Mouse (Mus musculus) liver, adult (tissue): ENCODE results near the gene Mbd3.

Source experiments
- GATA4 ChIP-seq: IDR thresholded peaks from 2 replicates; pipeline ENCODE4 v1.6.1; 2014; ENCODE audit warnings: mild to moderate bottlenecking, low read length; ENCODE audit not compliant: insufficient replicate concordance

Mbd3 gene

DNA sequence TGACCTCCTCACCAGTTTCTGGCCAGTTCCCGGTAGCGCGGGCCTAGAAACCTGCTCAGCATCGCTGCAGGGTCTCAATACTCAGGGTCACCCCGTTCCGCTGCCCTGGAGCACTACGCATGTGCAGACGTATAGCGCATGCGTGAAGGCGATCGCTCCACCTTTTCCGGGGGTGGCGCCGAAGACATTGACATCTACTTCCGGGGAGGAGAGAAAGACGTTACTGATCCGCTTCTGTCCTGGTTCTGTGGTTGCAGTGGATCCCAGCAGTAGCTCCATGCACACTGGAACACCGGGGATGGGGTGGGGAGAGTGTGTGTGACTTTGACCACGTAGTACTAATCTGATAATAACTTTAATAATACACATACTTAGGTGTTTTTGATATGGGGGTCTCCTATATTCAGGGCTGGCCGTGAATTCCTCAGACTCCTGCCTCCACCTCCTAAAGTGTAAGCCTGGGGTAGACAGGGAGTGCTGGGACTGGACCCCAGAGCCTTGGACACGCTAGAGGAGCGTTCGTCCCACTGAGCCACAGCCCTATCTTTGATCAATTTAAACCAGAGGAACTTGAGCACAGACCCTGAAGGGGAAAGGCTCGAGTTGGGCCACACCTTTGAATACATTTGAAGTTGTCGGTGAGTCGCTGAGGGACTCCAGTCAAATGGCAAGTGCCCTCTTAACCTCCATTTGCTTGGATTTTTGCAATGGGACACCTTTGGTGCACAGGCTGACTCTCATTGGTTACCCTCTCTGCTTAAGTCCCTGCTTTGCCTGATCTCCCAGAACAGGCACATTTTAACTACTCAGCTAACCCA is 7.5 kb upstream of the Mbd3 start, which contains the start of gene Uqcr11:
TSS of gene Uqcr11 (minus strand) at position 147 of the 818 bp plus-strand sequence.
- no peak for TF ChIP-seq GATA4

DNA sequence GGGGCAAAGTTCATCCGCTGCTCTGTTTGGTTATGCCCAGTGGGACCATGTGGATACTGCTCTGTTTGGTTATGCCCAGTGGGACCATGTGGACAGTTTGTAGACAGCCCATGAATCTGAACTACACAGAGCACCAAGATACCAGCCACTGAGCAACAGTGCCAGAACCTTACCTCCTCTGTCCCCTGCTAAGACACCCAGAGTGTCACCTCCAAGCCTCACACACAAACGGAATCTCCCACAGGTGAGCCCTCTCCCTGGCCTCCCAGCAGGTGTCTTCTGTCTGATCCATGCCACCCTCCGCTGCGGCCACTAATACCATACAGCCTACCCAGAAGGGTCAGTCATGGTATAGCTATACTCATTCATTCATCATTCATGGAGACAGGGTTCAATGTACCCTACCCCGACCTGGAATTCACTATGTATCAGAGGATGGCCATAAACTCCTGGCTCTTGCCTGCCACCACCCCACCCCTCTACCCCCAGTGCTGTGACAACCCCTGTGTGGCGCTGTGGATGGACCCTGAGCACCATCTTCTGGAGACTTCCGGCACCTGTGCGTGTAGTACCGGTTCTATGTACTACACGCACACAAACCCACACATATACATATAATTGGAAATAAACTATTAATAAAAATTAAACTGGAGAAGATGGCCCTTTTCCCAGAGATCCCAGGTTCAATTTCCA is 6.3 kb upstream of the Mbd3 start:
- TF ChIP-seq GATA4 = no peak

- no peak for TF ChIP-seq GATA4
Observed at GRCm38 (mm10) chr10:80403044-80403692, 3.8 kb upstream of the Mbd3 start.

- no peak for TF ChIP-seq GATA4
Observed at GRCm38 (mm10) chr10:80400704-80401161, 1.4 kb upstream of the Mbd3 start.

DNA sequence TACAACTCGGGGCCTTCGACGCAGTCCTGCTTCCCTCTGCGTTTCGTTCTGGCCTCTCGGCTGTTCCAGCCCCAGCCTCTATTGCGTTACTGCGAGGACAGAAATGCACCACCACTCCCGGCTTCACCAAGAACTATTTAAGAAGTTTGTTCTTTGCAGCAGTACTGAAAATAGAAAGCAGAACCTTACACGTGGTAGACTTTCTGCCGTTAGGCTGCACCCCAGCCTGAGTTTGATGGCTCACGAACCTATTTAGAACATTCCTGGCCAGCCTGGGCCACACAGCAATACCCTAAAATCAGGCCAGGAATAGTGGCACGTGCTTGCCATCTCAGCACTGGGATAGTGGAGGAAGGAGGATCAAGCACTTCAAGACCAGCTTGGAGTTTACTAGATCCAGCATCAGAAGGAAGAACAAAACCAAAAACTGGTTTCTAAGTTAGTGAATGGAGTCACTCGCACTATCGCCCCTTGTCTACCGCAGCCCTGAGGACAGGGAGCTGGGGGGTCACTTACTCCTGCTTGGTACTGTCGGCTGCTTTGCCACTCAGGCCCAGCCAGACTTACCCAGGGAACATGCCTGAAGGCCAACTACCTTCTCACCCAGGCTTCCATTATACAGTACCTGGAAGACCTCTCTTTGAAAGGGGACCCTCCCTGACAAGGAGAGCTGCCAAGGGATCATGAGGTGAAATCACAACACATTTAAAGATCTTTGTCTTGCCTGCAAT is 788 bp upstream of the Mbd3 start:
- TF ChIP-seq GATA4 = no peak

GRCm38 (mm10) chr10:80398719-80399190 is 595 bp downstream of the Mbd3 start:
- TF ChIP-seq GATA4 = no peak

DNA sequence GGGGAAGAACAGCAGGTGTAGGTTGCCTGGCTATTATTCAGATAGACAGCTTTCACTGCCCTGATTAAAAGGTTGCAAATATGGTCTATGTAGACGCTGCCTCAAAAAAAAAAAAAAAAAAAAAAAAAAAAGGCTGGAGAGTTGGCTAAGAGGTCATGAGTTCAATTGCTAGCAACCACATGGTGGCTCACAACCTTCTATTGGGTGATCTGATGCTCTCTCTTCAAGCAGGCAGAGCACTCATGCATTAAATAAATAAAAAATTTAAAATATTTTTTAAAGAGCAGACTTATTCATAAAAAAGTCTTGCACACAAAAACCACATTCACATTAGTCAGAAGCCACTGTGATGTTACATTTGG is 1.2 kb downstream of the Mbd3 start:
- no peak for TF ChIP-seq GATA4

- TF ChIP-seq GATA4 = no peak
Observed at GRCm38 (mm10) chr10:80397524-80398173, 1.7 kb downstream of the Mbd3 start.

- TF ChIP-seq GATA4 = no peak
Observed at GRCm38 (mm10) chr10:80396822-80397523, 2.4 kb downstream of the Mbd3 start.

- no peak for TF ChIP-seq GATA4
Observed at GRCm38 (mm10) chr10:80395025-80395627, 4.2 kb downstream of the Mbd3 start.

- no peak for TF ChIP-seq GATA4
Observed at GRCm38 (mm10) chr10:80392687-80393086, 6.7 kb downstream of the Mbd3 start.

DNA sequence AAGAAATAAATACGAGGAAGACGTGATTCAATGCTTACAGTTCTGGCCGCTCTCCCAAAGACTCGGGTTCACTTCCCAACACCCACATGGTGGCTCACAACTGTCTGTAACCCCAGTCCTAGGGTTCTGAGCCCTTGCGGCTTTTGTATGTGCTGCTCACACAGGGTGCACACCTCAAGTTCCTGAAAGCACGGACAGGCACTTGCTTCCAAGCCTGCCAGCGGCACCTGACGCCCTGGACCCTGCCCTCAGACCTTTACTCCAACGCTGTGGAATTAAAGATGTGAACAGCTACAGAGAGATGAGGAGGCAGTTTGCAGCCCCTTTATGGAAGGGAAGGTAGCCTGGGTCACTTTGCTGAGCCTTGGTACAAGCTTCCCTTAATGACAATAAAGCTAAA is 8.7 kb downstream of the Mbd3 start:
- no peak for TF ChIP-seq GATA4

GRCm38 (mm10) chr10:80389185-80389708 is 10.1 kb downstream of the Mbd3 start:
- TF ChIP-seq GATA4 = no peak
